Mouse (Mus musculus) gastrocnemius, postnatal 36 days (tissue): ENCODE results near the gene Gm29094. TPM values are rescaled to one million over a fixed set of nuclear protein-coding genes. Genes with fewer than 3 reads are reported as not detected.
"Not testable (repeated sequence)": the region's sequence is repeated elsewhere in the genome, so short reads cannot be mapped to it uniquely, and the experiment has no call there.

ENCODE experiments used
- DNase-seq, 2 experiments: peaks; one replicate each; pipeline ENCODE4 v3.0.0; 2022
- intact Hi-C: fragments of 180-260 bp; cut with DNase I; formaldehyde crosslinking; loops from one replicate; pipeline ENCODE4 v1.15.1; 2025
- total RNA-seq, 2 experiments: library from RNA; stranded (reverse); gene quantifications; 2 replicates each; pipeline ENCODE4 v1.2.3; 2021

Gene Gm29094
- total RNA-seq, 2 experiments from 2014 or later, result not detected

DNA sequence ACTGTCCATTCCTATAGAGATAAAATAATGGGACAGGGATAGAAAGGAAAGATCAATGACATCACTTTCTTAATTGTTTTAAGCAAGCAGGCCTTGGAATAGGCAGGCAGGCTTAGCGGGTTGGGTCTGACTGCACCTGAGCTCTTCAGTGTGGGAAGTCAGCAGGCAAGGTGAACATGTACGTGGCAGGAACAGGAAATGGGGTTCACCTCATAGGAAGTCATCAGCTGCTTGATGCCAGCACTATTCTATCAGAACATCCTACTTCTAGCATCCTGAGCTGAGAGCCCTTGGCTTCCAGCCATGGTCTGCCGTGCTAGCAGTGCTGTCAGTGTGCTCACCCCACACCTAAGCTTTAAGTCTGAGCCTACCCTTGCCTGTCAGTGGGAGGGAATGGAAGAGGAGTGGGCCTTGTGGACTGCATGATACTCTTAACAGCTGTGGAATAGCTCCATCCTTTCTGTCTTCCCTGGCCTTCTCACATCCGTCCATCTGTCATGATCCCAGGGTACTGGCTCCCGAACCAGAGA lies 39.9 kb downstream of the Gm29094 start:
- DNase-seq, intact Hi-C loops: not testable (repeated sequence)

DNA sequence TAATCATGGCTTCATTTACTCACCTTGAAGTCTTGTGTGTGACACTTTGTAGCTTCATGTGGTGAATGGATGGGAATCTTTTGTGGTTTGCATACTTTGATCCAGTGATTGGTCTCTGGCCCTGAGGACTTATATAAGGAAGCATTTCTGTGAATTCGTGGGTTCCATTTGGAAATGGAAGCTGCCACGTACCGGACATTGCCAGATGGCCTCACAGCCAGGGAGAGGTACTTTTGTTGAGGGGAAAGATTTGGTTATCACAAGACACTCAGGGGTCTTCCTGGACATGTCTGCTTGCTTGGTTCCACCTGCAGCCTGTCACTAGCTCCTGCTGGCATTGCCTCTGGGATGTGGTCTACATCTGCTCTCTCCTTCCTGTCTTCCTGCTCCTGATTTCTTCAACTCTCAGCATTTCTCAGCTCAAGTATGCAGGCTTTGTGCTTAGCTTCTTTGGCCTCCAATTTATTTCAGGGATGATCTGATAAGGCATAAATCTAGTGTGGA lies 41.4 kb downstream of the Gm29094 start:
- intact Hi-C loops, DNase-seq: not testable (repeated sequence)

GRCm38 (mm10) chr9:89253400-89253799 lies 54.2 kb downstream of the Gm29094 start:
- intact Hi-C loops, result no loop called here
- no peak for DNase-seq

DNA sequence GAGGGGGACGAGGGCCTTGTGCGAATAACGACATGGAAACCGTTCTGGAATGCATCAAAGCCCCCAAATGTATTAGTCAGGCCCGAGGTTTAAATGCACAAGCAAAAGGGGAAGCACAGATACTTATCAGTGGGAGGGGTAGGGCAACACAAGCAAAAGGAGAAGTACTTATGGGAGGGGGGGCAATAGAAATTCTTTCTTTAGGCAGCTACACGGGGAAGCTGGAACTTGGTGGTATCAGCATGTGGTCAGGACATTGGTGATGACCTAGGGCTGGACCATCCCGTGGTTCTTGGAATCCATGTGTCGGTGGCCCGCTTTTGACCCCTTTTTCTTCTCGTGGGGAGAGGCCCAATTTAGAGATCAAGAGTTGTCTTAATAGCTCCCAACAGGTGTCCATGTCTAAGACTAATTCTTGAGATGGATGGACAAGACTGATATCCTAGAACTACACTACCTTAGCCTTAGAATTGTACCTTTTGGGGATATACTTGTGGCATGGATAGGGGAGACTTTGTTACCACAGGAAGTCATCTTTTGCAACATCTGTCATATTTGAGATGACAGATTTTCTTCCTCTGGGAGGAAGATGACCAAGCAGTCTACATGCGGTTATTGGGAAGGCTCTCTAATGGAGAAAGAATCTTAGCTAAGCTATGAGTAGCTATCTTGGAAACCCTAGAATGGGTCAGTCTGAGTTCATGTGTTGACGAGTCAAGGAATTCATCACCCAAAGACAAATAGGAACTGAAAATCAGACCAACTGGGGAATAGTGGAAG lies 57.6 kb downstream of the Gm29094 start:
- DNase-seq, result no peak
- intact Hi-C loops, result no loop called here

- intact Hi-C loops, result no loop called here
- DNase-seq, result no peak
Measured at GRCm38 (mm10) chr9:89263968-89264367, 64.8 kb downstream of the Gm29094 start.

DNA sequence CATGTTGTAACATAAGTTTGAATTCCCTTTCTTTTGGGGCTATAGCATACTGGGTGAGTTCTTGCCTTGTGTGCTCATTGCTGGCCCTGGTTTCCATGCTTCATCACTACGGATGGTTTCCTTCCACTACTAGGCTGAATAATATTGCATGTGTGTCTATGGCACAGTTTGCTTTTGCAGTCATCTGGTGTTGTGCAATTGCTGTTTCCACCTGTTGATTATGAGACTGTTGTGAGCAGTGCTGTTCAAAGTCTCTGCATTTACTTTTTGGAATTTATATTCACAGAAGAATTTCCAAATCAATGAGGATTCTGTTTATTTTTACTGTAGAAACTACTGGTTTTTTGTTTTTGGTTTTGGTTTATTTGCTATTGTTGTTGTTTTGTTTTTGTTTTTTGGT lies 65.4 kb downstream of the Gm29094 start:
- no peak for DNase-seq
- intact Hi-C loops, result no loop called here

Other genes with a start within 250 kb of the Gm29094 start
- gene Bcl2a1a, start 242.5 kb upstream of the Gm29094 start, total RNA-seq, result not detected
- not detected for gene Trim43b, start 106.5 kb upstream of the Gm29094 start, total RNA-seq
- not detected for gene Bcl2a1b, start 170 bp upstream of the Gm29094 start, total RNA-seq
- 10 to 100 TPM in 1 of 2 experiments, 1 to 10 TPM in 1; 8.0 to 12.4 TPM for gene Mthfs, start 11.3 kb downstream of the Gm29094 start, total RNA-seq